Mouse (Mus musculus) heart, adult 18-20 months (tissue): ENCODE data around the gene Pdpr. TPM values are rescaled to one million over a fixed set of nuclear protein-coding genes. Genes with fewer than 3 reads are reported as not detected.
"Not testable (repeated sequence)": the region's sequence is repeated elsewhere in the genome, so short reads cannot be mapped to it uniquely, and the experiment has no call there.

Experiments used
- DNase-seq, 2 experiments: peaks; one replicate each; pipeline ENCODE4 v3.0.0; 2021 to 2022; ENCODE audit warnings: mixed read lengths in 1 of 2
- long read RNA-seq, 2 experiments: library from polyadenylated mRNA; stranded (forward); transcript quantifications; one replicate each; pipeline ENCODE4 v2.0.0; 2021
- total RNA-seq, 2 experiments: library from RNA; stranded (reverse); gene quantifications; 2 replicates each; pipeline ENCODE4 v1.2.3; 2021

The Pdpr gene
- 100 to 1,000 TPM; 113 to 125 TPM for total RNA-seq
- long read RNA-seq, experiment 1, full-length matches to known transcripts = 5 of 59 reads
- long read RNA-seq, experiment 1, partial matches to known transcripts = 3 of 59 reads
- long read RNA-seq, experiment 1, other reads (novel, unspliced or antisense) = 51 of 59 reads
- long read RNA-seq, experiment 2, full-length matches to known transcripts = 3 of 40 reads
- long read RNA-seq, experiment 2, partial matches to known transcripts = 0 of 40 reads
- long read RNA-seq, experiment 2, other reads (novel, unspliced or antisense) = 37 of 40 reads

DNA sequence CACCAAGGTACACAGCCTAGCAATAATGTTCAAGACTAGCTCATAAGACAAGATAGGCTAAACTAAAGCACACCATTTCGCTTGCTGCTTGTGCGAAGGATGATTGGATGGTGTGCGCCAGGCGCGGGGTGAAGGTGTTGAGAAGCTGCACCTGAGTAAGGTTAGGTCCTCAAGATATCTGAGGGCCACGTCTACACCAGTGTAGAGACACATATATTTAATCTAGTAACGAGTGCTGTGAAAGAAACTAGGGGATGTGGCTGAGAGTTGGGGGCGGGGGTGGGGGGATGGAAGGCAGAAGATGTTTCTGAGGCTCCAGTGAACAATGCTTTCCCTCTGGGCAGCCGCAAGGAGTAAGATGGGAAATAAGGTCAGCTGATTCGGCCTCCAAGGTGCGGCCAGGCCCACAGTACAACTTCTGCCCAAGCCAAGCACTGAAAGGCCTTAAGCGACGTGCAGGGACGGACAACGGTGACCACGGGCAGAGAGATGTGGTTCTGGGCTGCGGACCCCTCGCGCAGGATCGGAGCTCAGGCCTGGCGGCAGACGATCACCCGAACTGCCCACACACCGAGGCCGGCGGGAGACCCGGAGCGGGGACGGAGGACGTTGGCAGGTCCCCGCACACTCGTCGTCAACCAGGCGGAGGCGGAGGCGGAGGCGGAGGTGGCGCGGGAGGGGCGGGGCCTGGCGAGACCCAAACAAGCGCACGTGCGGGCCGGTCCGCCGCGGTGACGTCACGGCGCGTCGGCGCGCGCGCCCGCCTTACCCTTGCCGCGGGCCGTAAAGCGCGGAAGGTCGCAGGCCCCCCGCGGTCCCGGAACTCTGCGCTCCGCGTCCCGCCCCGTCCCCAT lies at the start of gene Pdpr:
Gene Pdpr, plus strand, starts transcription at position 766 of the 854 bp plus-strand sequence.
- DNase-seq = peak; percentile 94 to 95

- no peak for DNase-seq
Observed at GRCm38 (mm10) chr8:111048694-111049093, 45.7 kb upstream of the Pdpr start.

DNA sequence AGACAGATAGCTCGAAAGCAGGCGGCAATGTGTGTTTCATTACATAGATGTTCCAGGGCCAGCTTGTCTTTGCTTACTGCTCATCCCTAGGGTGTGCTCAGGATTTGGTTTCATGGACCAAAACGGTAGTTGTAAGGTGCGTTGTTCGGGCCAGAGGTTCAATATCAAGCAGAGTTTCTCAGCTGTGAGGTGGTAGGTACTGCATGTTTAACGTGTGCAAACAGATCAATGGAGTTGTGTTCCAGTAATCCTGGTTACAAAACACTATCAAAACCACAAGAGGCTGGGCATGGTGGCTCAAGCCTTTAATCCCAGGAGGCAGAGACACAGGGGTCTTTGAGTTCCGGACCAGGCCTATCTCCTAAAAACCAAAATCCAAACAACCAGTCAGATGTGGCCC lies 45.3 kb upstream of the Pdpr start:
- no peak for DNase-seq

GRCm38 (mm10) chr8:111053827-111054518 lies 40.5 kb upstream of the Pdpr start:
- peak; percentile 46 to 47 for DNase-seq

DNA sequence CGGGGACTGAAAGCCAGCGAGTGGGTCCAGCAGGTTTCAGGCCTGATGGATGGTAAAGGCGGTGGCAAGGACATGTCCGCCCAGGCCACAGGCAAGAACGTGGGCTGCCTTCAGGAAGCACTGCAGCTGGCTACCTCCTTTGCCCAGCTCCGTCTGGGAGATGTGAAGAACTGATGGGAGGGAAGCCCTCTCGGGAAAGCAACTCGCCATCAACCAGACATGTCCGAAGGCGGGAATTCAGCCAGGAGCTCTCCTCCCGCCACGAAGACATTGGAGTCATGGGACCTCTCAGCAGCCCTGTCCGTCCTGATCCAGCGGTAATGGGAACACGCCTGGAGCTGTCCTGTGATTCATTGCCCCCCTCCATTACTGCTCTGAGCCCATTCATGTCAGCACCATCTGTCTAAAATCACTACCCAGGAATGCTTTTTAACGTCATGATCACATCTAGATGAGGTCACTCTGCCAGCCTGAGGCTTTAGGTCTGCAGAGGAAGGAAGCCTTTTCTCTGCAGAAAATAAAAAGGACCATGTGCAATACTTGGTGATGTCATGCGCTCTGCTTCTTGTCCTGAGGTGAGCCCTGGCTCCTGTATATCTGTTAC lies 39.3 kb upstream of the Pdpr start:
- DNase-seq = no peak

DNA sequence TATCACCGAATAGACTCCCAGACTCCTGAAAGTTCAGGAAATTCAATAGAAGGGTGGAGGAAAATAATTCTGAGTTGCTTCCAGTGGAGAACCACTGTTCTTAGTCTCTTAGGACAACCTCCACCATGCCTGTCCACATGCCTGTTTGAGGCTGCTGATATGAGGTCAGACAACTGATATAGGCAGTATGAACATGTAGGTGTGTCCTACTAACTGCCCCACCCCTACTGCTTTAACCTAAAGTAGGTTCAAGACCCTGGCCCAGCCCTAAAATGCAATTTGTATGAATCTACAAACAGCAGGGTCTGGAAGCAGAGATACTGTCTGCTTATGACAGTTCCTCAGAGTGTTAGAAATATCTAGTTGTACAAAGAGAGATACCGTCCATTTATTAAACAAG lies 38.8 kb upstream of the Pdpr start:
- DNase-seq = no peak

DNA sequence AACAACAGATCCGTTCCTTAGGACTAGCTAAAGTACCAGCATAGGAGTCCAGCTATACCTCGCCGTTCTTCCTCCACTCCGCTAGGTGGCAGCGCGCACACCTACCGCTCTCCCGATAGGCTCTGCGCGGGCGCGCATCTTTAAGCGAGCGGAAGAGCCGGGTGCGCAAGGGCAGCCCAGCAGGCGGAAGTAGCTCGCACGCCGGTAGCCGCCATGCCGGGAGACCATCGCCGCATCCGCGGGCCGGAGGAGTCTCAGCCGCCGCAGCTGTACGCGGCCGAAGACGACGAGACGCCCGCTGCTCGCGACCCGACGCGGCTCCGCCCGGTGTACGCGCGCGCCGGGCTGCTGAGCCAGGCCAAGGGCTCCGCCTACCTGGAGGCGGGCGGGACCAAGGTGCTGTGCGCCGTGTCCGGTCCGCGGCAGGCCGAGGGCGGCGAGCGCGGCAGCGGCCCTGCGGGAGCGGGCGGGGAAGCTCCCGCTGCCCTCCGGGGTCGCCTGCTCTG lies 38.2 kb upstream of the Pdpr start, which contains the start of gene Exosc6:
Gene Exosc6, plus strand, starts transcription at position 182 of the 506 bp plus-strand sequence.
- DNase-seq = peak; percentile 94

DNA sequence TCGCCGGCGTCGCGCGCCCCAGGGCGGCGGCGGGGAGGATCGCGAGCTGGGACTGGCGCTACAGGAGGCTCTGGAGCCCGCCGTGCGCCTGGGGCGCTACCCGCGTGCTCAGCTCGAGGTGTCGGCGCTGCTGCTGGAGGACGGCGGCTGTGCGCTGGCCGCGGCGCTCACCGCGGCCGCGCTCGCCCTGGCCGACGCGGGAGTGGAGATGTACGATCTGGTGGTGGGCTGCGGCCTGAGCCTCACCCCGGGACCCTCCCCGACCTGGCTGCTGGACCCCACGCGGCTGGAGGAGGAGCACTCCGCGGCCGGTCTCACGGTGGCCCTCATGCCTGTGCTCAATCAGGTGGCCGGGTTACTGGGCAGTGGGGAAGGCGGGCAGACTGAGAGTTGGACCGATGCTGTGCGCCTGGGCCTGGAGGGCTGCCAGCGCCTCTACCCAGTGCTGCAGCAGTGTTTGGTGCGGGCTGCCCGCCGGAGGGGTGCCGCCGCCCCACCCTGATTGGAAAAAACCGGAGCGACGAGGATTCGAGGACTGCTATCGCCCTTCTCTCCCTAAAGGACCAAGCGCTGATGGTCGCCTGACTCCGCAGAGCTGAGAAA lies 37.6 kb upstream of the Pdpr start:
- peak; percentile 22 to 28 for DNase-seq

GRCm38 (mm10) chr8:111058946-111059572 lies 35.4 kb upstream of the Pdpr start:
- no peak for DNase-seq

GRCm38 (mm10) chr8:111061688-111062071 lies 32.8 kb upstream of the Pdpr start:
- DNase-seq = peak; percentile 13 to 21

DNA sequence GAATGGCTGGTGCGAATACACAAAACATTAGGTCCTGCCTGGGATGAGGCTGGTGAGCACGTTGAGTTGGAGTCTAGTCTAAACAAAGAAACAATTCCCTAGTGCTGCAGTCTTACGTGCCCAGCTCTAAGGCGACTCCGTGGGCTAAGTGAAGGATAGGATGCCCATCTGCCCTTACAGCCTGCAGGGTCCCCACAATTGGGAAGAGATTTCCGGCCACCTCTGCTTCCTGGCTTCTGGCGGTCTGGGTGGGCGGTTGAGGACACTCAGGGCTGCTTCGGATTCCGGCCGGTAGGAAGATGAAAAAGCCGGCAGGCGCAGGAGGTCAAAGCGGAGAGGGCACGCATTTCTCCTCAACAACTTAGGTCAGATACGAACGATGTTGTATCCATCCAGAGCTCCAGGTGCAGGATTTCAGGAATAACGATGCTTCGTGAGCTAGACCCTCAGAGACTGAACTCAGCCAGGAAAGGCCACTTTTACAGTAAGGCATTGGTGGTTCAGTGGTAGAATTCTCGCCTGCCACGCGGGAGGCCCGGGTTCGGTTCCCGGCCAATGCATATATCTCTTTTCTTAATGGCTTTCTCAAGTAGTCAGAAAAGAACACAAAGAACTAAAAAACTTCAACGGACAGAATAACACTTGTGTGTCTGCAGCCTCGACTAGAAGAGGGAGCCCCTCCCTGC lies 32.2 kb upstream of the Pdpr start:
- peak; percentile 86 to 95 for DNase-seq

DNA sequence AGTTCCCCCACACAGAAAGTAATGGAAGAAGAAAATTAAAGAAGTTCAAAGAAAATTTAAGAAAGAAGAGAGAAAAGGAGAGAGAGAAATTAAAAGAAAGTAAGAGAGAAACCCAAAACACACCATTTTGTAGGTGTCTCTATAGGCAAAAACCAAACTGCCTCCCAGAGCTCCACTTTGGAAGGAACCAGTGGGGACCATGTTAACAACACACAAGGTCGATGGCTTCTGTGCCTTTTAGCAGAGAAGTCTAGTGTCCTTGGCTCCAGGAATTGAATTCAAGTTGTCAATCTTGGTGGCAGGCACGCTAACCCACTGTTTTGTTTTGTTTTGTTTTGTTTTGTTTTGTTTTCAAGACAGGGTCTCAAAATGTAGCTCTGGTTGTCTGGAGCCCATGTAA lies 31.5 kb upstream of the Pdpr start:
- DNase-seq = no peak

DNA sequence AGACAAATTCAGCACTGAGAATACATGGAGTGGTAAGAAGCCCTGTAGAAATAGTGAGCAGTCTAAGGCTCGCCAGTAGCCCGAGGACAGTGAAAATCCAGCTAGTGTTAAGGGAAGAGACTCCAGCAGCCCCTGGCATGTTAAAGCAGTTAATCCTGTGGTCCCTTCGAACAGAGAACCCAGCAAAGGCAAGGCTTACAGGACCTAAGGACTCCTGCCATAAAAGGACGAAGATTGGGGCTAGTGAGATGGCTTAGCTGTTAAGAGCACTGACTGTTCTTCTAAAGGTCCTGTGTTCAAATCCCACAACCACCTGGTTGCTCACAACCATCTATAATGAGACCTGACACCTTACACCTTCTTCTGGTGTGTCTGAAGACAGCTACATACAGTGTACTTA lies 28.1 kb upstream of the Pdpr start:
- no peak for DNase-seq

DNA sequence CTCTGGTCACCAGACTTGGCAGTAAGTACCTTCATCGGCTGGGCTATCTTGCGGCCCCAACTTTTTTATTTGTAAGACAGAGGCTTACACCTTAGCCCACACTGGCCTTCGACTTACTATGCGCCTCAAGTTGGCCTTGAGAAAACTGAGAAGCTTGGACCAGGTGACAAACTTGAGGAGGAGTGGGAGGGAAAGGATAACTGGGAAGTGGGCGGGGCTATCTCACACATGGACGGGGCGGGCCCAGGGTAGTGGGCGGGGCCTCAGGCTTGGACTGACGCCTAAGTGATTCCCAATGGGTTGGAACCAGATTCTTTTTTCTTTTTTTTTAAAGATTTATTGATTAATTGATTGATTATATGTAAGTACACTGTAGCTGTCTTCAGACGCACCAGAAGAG lies 27.0 kb upstream of the Pdpr start:
- no peak for DNase-seq

DNA sequence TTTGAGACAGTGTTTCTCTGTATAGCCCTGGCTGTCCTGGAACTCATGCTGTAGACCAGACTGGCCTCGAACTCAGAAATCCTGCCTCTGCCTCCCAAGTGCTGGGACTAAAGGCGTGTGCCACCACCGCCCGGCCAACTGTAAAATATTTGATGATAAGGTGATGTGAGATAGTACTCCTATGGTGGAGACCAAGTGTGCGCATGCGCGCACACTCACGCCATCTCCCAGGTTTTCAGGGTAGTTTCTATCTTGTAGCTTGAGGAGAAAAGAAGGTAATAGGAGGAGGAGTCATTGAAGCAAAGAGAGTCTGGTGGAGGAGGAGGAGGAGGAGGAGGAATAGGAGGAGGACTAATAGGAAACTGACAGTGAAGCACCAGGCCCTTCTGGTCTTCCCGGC lies 25.8 kb upstream of the Pdpr start:
- not testable (repeated sequence) for DNase-seq

DNA sequence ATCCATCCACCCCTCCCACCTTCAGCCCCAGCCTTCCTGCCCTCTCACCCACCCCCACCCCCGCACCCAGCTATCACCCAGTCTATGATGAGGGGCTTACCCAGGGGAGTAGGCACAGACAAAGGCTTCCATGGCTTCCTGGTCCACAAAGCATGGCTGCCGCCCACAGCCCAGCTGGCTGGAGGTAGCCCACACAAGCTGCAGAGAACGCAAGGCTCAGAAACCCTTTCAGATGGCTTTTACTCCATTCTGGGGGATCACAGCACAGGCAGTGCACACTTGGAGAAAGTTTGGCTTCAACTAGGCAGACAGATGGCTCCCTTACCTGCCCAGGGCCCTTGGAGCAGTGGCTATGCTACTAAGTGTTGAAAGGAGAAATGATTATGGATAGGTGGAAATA lies 18.5 kb upstream of the Pdpr start:
- no peak for DNase-seq

- DNase-seq = no peak
Observed at GRCm38 (mm10) chr8:111079461-111079860, 15.0 kb upstream of the Pdpr start.

DNA sequence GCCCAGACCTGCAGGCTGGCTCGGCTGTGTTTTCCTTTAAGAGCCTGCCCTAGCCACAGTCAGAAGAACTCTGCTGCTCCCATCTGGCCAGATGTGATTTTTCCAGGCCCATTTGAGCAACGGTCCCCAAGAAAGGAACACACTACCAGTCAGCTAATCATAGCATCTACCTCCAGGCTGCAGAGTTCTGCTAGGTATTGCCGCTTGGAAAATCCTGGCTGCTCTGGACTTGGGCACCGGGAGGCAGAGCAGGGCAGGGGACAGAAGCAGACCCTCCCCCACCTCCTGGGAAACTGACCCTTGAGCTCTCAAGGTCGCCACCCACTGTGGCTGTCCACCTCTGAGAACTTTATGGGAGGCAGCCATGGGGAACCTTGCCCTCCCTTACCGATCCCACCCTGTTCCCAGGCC lies 14.6 kb upstream of the Pdpr start:
- peak in 1 of 2 experiments; percentile 29 for DNase-seq

DNA sequence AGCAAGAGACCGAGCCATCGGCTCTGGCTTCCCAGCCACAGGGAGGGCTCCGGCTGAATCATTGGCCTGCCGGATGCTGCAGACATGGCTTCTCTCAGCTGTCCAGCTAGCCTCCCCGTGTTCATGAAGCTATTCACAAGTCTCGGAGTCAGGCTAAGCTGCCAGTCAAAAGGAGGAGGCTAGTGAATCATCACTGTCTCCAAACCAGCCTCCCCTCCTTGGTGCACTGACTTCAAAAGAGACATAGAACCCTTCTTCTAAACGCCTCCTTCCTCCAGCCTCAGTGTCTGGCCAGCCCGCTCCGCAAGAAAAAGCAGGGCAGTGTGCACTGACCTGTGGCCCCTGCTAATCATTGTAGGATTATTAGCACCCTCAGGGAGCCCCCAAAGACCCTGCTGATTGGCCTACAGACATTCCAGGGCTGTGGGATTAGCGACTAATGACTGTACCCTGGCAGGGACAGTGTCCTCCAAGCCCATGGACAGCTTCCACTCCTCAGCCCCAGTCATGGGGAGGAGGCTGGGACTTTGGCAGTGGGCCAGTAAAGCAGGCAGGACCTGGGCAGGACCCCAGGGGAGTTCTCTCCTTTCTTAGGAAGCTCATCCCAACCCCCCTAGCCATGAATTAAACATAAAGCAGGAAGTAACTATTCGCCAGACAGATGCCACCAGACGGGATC lies 12.7 kb upstream of the Pdpr start:
- DNase-seq = no peak

DNA sequence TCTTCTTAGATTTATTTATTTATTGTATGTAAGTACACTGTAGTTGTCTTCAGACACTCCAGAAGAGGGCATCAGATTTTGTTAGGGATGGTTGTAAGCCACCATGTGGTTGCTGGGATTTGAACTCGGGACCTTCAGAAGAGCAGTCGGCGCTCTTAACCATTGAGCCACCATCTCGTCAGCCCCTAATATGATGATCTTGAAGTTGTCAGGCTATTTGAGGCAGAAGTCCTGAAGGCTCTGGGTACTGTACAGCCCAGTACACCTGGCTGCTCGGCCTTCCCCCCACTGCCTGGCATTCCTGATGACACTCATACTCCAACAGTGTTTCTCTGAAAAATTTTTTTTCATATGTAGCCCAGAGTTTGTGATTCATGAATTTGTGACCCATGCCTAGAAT lies 10.5 kb upstream of the Pdpr start:
- DNase-seq = not testable (repeated sequence)
